Mouse (Mus musculus): Measurements from ENCODE around the gene Gm21954.

Gene Gm21954

GRCm38 (mm10) chr3:55461685-55462655, 10.0 kb downstream of the Gm21954 start:
- DNase-seq = peak in 1 of 2 experiments; percentile 6

- no peak for DNase-seq
Observed at GRCm38 (mm10) chr3:55461092-55461491, 10.9 kb downstream of the Gm21954 start.

GRCm38 (mm10) chr3:55452464-55452863, 19.5 kb downstream of the Gm21954 start:
- no peak for DNase-seq

- DNase-seq = no peak
Observed at GRCm38 (mm10) chr3:55451877-55452276, 20.1 kb downstream of the Gm21954 start.

DNA sequence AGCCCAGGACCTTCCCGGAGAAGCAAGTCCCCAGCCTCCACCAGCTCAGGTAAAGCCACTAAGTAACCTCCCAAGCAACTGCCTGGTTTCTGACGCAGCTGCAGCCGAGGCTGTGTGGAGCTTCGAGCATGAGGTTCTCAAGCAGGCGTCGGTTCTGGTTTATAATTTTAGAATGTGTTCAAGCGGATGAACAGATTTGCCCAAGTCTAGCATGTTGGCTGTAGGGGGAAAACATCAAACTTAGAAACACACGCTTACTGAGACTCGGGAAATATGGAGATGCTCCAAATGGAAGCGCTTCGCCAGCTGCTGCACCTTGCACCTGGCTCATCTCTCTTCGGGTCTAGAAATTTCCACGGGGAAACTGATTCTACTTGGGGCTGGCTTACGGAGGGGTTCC, 21.0 kb downstream of the Gm21954 start:
- DNase-seq = no peak

DNA sequence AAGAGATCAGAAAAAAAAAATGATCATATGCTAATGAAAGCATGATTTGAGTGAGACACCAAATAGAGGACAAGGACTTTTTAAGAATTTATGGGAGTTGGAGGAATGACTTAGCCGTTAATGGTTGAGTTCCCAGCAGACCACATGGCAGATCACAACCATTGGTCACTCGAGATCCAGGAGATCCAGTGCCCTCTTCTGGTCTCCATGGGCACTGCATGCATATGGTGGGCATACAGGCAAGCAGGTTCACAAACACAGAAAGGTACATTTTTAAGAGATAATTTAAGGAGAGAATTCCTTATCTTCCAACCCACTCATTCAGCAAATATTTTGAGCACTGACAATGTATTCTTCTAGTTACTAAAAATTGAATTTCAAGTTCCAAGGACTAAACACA, 22.9 kb downstream of the Gm21954 start:
- no peak for DNase-seq

DNA sequence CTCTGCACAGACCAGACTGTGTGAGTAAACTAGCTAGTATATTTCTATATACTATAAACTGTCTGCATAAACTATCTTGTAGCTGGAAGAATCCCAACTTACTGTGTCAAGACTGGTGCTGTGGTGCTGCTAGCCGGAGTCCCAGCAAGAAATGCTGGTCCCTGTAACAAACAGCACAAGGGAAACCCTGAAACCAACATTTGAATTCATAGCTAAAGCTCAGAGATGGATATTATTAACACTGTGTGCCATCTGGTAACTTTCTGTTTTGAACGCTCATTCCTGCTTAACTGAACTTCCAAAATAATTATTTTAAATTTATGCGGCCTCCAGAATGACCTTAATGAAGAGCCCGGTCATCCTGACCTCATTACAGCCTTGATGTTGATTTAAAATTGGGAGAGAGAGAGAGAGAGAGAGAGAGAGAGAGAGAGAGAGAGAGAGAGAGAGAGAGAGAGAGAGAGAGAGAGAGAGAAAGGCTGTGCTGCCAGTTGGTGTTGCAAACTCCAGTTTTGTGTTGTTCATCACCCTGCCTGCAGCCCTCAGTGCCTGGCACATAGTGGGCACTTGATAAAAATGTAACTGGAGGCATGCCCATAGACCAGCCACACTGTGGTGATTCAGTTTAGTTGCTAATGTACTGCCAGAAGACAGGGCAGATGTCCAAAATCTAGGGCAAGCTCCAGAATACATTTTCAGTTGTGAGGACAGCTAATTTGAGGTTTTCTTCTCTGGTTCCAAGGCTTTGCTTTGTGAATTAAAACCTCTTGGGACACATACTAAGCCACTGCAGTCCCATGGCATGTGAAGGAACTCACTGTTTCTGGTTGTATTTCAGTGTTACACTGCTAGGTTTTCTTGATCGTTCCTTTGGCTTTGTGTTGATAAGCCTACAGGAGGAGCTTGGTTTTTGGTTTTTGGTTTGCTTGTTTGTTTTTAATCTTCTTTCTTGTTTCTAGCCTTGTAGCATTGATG, 24.2 kb downstream of the Gm21954 start:
- no peak for DNase-seq

DNA sequence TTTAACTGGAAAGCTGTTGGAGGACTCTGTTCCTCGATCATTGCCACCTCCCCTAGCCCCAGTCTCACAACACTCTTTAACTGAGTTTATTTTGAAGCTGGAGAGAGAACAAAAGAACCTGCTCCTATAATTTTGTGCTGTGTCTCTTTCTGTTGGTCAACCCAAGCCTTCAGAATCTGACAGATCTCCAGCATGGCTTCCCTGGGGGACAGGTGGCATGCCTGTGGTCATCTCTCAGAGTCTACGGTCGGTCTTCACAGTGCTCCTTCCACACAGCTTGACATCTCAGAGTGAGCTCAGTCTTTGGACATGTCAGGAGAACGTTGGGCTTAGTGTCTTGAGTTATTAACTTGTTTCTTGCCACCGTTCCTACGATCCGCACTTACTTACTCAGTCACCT, 25.3 kb downstream of the Gm21954 start:
- DNase-seq = no peak

GRCm38 (mm10) chr3:55443725-55444124, 28.3 kb downstream of the Gm21954 start:
- no peak for DNase-seq

GRCm38 (mm10) chr3:55443271-55443670, 28.7 kb downstream of the Gm21954 start:
- DNase-seq = no peak

GRCm38 (mm10) chr3:55442012-55442645, 29.9 kb downstream of the Gm21954 start:
- no peak for DNase-seq

- no peak for DNase-seq
Observed at GRCm38 (mm10) chr3:55440342-55440741, 31.7 kb downstream of the Gm21954 start.

DNA sequence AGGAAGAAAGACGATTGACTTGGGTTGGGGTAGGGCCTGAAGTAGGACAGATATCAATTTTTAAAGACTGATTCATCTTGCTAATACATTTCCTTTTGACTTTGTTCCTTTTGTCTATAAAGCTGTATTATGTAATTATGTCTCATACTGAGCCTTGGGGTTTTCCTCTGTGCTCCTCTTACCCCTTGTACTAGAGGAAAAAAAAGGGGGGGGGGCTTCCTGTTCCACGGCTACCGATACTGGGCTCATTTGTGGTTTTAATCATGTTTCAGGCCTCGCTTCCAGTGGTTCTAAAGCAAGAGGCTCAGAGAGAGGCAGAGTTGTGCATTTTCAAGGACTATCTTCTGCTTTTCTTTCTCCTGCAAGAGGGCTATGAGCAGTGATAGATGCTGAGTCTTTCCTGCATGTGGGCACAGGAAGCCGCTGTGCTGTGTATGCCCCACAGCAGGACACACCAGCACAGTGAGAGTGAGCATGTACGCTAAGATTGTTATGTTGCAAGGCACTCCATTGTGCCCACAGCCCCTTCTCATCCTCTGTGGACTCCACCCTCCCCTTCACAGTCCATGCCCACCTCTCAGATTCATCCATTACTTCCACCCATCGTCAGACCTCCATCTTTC, 33.1 kb downstream of the Gm21954 start:
- DNase-seq = no peak

DNA sequence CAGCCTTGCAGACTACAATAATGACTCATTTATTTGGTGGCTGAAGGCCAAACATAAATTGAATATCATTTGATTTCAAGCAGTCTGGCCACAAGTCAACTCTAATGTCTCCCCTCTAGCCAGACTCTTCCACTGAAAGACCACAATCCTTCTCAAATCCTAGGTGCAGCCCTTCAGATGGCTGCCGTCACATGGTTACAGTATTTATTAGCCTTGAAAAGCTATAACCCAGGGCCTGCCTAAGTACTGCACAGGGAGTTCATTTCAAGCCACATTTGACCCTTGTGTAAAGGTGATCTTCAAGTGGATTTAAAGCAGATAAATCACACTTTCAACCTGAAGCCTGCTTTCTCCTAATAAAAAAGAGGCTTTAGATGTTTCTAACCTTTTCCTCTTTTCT, 37.7 kb downstream of the Gm21954 start:
- DNase-seq = no peak

DNA sequence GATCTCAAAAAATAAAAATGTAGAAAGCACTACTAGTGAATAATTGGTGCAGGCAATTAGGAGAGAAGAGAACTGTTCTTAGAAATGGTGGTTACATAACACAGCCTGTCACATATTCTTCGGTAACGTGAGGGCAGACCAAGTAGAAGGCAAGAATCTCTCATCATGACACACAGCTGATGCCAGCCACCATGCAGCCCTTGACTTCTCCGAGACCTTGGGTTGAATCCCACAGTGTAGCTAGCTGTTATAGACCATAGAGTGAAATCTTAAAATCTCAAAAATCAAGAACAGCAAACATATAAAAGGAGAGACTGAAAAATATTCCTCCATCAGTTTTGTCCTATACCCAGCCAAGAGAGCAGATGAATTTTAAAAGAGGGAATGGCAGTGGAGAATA, 40.8 kb downstream of the Gm21954 start:
- DNase-seq = no peak

- DNase-seq = no peak
Observed at GRCm38 (mm10) chr3:55430022-55430549, 41.9 kb downstream of the Gm21954 start.

GRCm38 (mm10) chr3:55423640-55424397, 48.2 kb downstream of the Gm21954 start:
- no peak for DNase-seq

DNA sequence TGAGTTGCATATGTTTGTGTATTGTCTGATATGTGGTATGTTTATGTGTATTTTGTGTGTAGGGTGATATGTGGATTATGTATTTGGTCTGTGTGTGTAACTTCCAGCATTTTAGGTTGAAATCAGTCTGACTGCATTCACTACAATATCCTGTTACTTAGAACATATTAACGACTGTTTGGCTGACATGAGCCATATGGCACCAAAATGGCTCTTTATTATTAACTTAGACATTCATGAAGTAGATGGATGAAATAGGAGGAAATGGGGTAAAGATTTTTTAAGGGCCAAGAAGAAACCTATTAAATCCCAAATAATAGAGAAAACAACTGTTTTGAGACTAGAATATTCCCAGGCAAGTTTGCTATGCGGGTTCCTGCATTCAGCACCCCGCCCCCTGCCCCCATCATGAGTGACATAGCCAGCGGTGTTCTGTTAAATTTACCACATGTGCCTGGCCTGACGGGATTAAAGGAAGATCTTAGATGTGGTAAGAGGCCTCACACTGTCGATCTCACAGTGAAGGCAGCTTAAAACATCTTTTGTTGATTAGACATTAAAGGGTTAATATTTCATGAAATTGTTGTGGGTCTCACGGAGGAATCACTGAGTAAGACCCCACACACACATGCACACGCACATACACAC, 51.5 kb downstream of the Gm21954 start:
- DNase-seq = no peak

DNA sequence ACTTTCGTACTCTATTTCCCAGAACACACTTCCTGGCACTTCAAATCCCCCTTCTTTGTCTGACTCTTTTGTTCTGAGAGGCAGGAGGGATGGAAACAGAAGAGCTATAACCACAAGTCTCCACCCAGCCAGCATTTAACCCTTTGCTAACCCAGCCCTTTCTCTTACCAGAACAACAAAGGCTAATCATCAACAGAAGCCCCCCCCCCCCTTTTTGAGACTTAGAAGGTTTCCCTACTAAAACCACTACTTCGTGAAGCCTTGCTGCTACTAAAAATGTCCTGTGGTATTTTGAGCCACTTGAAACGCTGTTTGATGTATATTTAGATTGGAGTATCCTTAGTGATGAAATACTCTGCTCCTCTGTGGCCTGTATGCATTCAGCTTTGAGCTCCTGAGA, 52.7 kb downstream of the Gm21954 start:
- no peak for DNase-seq

DNA sequence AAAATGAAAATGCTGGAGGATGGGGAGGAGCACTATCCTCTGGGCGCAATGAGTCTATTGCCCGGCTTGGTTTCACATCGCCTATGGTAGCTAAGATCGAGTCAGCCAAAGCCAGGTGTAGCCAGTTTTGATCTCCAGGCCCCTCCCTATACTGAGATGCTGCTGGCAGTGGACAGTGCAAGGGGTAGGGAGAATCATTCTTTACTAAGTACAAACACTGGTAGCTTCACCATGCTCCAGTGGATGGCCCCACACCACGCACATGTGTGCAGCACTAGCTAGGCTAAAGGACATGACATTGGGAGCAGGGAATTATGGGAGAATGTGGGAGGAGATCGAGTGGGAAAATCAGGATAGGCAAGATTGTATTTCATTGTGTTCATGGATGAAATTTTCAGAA, 53.2 kb downstream of the Gm21954 start:
- no peak for DNase-seq

- DNase-seq = peak; percentile 11 to 30
Observed at GRCm38 (mm10) chr3:55415527-55415950, 56.5 kb downstream of the Gm21954 start.

Data from thymus, postnatal 36 days (tissue).